Mouse (Mus musculus) cerebellum, postnatal 36 days (tissue): Measurements from ENCODE around the gene Rps6ka3.

Experiments
- DNase-seq, 2 experiments: peaks; one replicate each; pipeline ENCODE4 v3.0.0; 2021 to 2022; ENCODE audit warnings: mixed read lengths in 2 of 2

Gene Rps6ka3

GRCm38 (mm10) chrX:159364506-159364905 lies 154.4 kb downstream of the Rps6ka3 start:
- no peak for DNase-seq

GRCm38 (mm10) chrX:159371831-159372752 lies 162.0 kb downstream of the Rps6ka3 start, which contains the start of gene Eif1ax:
TSS of gene Eif1ax (plus strand) at chrX:159372178.
- peak; percentile 60 to 66 for DNase-seq

GRCm38 (mm10) chrX:159372753-159373144 lies 162.6 kb downstream of the Rps6ka3 start:
- DNase-seq: no peak

GRCm38 (mm10) chrX:159387105-159387504 lies 177.0 kb downstream of the Rps6ka3 start:
- no peak for DNase-seq

GRCm38 (mm10) chrX:159388953-159389352 lies 178.8 kb downstream of the Rps6ka3 start:
- DNase-seq: no peak

- no peak for DNase-seq
Measured at GRCm38 (mm10) chrX:159390347-159390962, 180.3 kb downstream of the Rps6ka3 start.

GRCm38 (mm10) chrX:159391239-159391638 lies 181.1 kb downstream of the Rps6ka3 start:
- DNase-seq: no peak

GRCm38 (mm10) chrX:159409253-159409652 lies 199.1 kb downstream of the Rps6ka3 start:
- DNase-seq: peak; percentile 30 to 38

- DNase-seq: peak; percentile 59 to 71
Measured at GRCm38 (mm10) chrX:159414130-159414828, 204.2 kb downstream of the Rps6ka3 start, which contains the start of gene Map7d2. TSS of gene Map7d2 (plus strand) at chrX:159414572.

GRCm38 (mm10) chrX:159414829-159415673 lies 204.9 kb downstream of the Rps6ka3 start:
- peak; percentile 24 to 29 for DNase-seq
